Mouse (Mus musculus) heart, embryonic 12.5 days (tissue): Measurements from ENCODE around the gene Emc9. TPM values are rescaled to one million over a fixed set of nuclear protein-coding genes. Genes with fewer than 3 reads are reported as not detected.
A peak's percentile ranks its signal among the peaks of the same experiment; 100 is the strongest.

Experiments used
- ATAC-seq: fragments of 200-750 bp; cut with Nextera tagmentation; 2 replicates; pipeline ENCODE4 v1.8.0; 2017; ENCODE audit warnings: moderate TSS enrichment, moderate library complexity; ENCODE audit not compliant: insufficient number of reproducible peaks, low FRiP score
- H3K27ac ChIP-seq: fragments of 300-500 bp; sonication (generic); 2 replicates; pipeline ENCODE4 v1.5.1; 2016; ENCODE audit warnings: mild to moderate bottlenecking, moderate library complexity; ENCODE audit not compliant: poor library complexity, severe bottlenecking
- H3K27me3 ChIP-seq: fragments of 300-500 bp; sonication (generic); replicated peaks from 2 replicates; pipeline ENCODE4 v1.6.1; 2016; ENCODE audit warnings: mild to moderate bottlenecking, moderate library complexity
- H3K36me3 ChIP-seq: fragments of 300-500 bp; sonication (generic); 2 replicates; pipeline ENCODE4 v1.6.1; 2016; ENCODE audit warnings: mild to moderate bottlenecking, moderate library complexity
- H3K4me1 ChIP-seq: fragments of 300-500 bp; sonication (generic); replicated peaks from 2 replicates; pipeline ENCODE4 v1.6.1; 2016; ENCODE audit warnings: mild to moderate bottlenecking
- H3K4me2 ChIP-seq: fragments of 300-500 bp; sonication (generic); 2 replicates; pipeline ENCODE4 v1.6.1; 2016; ENCODE audit warnings: mild to moderate bottlenecking, moderate library complexity
- H3K4me3 ChIP-seq: fragments of 300-500 bp; sonication (generic); 2 replicates; pipeline ENCODE4 v1.5.1; 2016; ENCODE audit warnings: mild to moderate bottlenecking
- H3K9ac ChIP-seq: fragments of 300-500 bp; sonication (generic); 2 replicates; pipeline ENCODE4 v1.6.1; 2016; ENCODE audit warnings: mild to moderate bottlenecking, moderate library complexity
- H3K9me3 ChIP-seq: fragments of 300-500 bp; sonication (generic); replicated peaks from 2 replicates; pipeline ENCODE4 v1.6.1; 2016; ENCODE audit warnings: mild to moderate bottlenecking, moderate library complexity
- WGBS: fragments of 180-500 bp; shearing (Covaris S2); methylation state at CpG from one replicate; pipeline ENCODE4 v1.1.7; 2016; 5-methylcytosine and 5-hydroxymethylcytosine counted together
- polyA plus RNA-seq: library from polyadenylated mRNA; unstranded; fragments of >200 nt; fragmentation: Nextera tagmentation; extraction: Ambion mirVana; gene quantifications from 2 replicates; pipeline ENCODE4 v1.2.1, GENCODE M21; 2016

Emc9 gene
- polyA plus RNA-seq, 1 experiment from 2014 or later: 21.5 TPM

- no peak overlapping the region for H3K27ac ChIP-seq
- H3K36me3 ChIP-seq: peaks cover 13% of the 10 kb centered on the region
- H3K27me3 ChIP-seq: no peaks in the 10 kb centered on the region
- 50% methylated on average over 6 of the region's 6 CpGs for WGBS
- no peaks in the 10 kb centered on the region for H3K9me3 ChIP-seq
- no peak for ATAC-seq
- peaks cover 20% of the 10 kb centered on the region for H3K4me1 ChIP-seq
- no peak overlapping the region for H3K4me2 ChIP-seq
- no peak overlapping the region for H3K9ac ChIP-seq
- no peak overlapping the region for H3K4me3 ChIP-seq
These were observed 26.2 kb downstream of the Emc9 start for GRCm38 (mm10) chr14:55558740-55559448.

- Histone ChIP-seq H3K9ac (no peak overlapping the region), H3K4me1 (peaks cover 20% of the 10 kb centered on the region), H3K9me3 (no peaks in the 10 kb centered on the region), H3K27ac (no peak overlapping the region), H3K36me3 (peaks cover under 1% of the 10 kb centered on the region; the same call in 1 of the 2 replicates), H3K27me3 (no peaks in the 10 kb centered on the region), H3K4me3 (no peak overlapping the region), H3K4me2 (no peak overlapping the region)
- ATAC-seq: no peak
- WGBS: 84% methylated on average over 3 of the region's 3 CpGs
These were observed 27.5 kb downstream of the Emc9 start for GRCm38 (mm10) chr14:55557587-55557986.

GRCm38 (mm10) chr14:55557003-55557402 is 28.1 kb downstream of the Emc9 start:
- no peak overlapping the region for H3K27ac ChIP-seq
- peaks cover 17% of the 10 kb centered on the region for H3K4me1 ChIP-seq
- no peak overlapping the region for H3K9ac ChIP-seq
- WGBS: 25% methylated on average over 5 of the region's 5 CpGs
- no peak overlapping the region for H3K4me3 ChIP-seq
- no peaks in the 10 kb centered on the region for H3K9me3 ChIP-seq
- H3K27me3 ChIP-seq: no peaks in the 10 kb centered on the region
- H3K36me3 ChIP-seq: no peaks in the 10 kb centered on the region
- no peak overlapping the region for H3K4me2 ChIP-seq
- no peak for ATAC-seq

GRCm38 (mm10) chr14:55555788-55556187 is 29.3 kb downstream of the Emc9 start:
- Histone ChIP-seq H3K9me3 (no peaks in the 10 kb centered on the region), H3K27me3 (no peaks in the 10 kb centered on the region), H3K36me3 (no peaks in the 10 kb centered on the region), H3K9ac (no peak overlapping the region), H3K4me3 (no peak overlapping the region), H3K4me2 (no peak overlapping the region), H3K27ac (no peak overlapping the region), H3K4me1 (peaks cover 6% of the 10 kb centered on the region; the same call in 1 of the 2 replicates)
- WGBS: 58% methylated on average over 3 of the region's 3 CpGs
- ATAC-seq: no peak

GRCm38 (mm10) chr14:55554635-55555034 is 30.5 kb downstream of the Emc9 start:
- H3K4me1 ChIP-seq: peaks cover 6% of the 10 kb centered on the region; the same call in 1 of the 2 replicates
- no peak overlapping the region for H3K27ac ChIP-seq
- H3K9ac ChIP-seq: no peak overlapping the region
- no peaks in the 10 kb centered on the region for H3K9me3 ChIP-seq
- H3K4me2 ChIP-seq: no peak overlapping the region
- no peak for ATAC-seq
- H3K36me3 ChIP-seq: peaks cover 7% of the 10 kb centered on the region
- H3K27me3 ChIP-seq: no peaks in the 10 kb centered on the region
- H3K4me3 ChIP-seq: no peak overlapping the region

- no peaks in the 10 kb centered on the region for H3K9me3 ChIP-seq
- peaks cover 2% of the 10 kb centered on the region; the same call in 1 of the 2 replicates for H3K4me1 ChIP-seq
- H3K9ac ChIP-seq: no peak overlapping the region
- peaks cover 35% of the 10 kb centered on the region for H3K36me3 ChIP-seq
- 89% methylated on average over 8 of the region's 8 CpGs for WGBS
- H3K4me2 ChIP-seq: no peak overlapping the region
- no peak for ATAC-seq
- no peaks in the 10 kb centered on the region for H3K27me3 ChIP-seq
- no peak overlapping the region for H3K27ac ChIP-seq
- H3K4me3 ChIP-seq: no peak overlapping the region
These were observed 33.3 kb downstream of the Emc9 start for GRCm38 (mm10) chr14:55551794-55552193.

GRCm38 (mm10) chr14:55551347-55551746 is 33.8 kb downstream of the Emc9 start:
- Histone ChIP-seq H3K4me1 (no peaks in the 10 kb centered on the region), H3K9me3 (no peaks in the 10 kb centered on the region), H3K4me3 (no peak overlapping the region), H3K27me3 (no peaks in the 10 kb centered on the region), H3K27ac (no peak overlapping the region), H3K36me3 (peaks cover 38% of the 10 kb centered on the region), H3K4me2 (no peak overlapping the region), H3K9ac (no peak overlapping the region)
- no peak for ATAC-seq
- WGBS: 66% methylated on average over 5 of the region's 5 CpGs

- no peaks in the 10 kb centered on the region for H3K27me3 ChIP-seq
- no peak overlapping the region for H3K4me3 ChIP-seq
- H3K9me3 ChIP-seq: no peaks in the 10 kb centered on the region
- H3K9ac ChIP-seq: no peak overlapping the region
- ATAC-seq: no peak
- H3K36me3 ChIP-seq: peaks cover 49% of the 10 kb centered on the region
- WGBS: 84% methylated on average over 6 of the region's 6 CpGs
- H3K4me2 ChIP-seq: no peak overlapping the region
- H3K27ac ChIP-seq: no peak overlapping the region
- H3K4me1 ChIP-seq: no peaks in the 10 kb centered on the region
These were observed 34.9 kb downstream of the Emc9 start for GRCm38 (mm10) chr14:55550191-55550590.

- Histone ChIP-seq H3K9me3 (no peaks in the 10 kb centered on the region), H3K4me1 (peaks cover 17% of the 10 kb centered on the region), H3K9ac (no peak overlapping the region), H3K4me3 (no peak overlapping the region), H3K36me3 (peaks cover 68% of the 10 kb centered on the region), H3K27me3 (no peaks in the 10 kb centered on the region), H3K4me2 (no peak overlapping the region), H3K27ac (no peak overlapping the region)
- ATAC-seq: no peak
- WGBS: 83% methylated on average over 9 of the region's 9 CpGs
These were observed 40.8 kb downstream of the Emc9 start for GRCm38 (mm10) chr14:55544334-55544733.

- peaks cover 17% of the 10 kb centered on the region for H3K4me1 ChIP-seq
- H3K4me3 ChIP-seq: no peak overlapping the region
- no peak overlapping the region for H3K9ac ChIP-seq
- peaks cover 48% of the 10 kb centered on the region for H3K36me3 ChIP-seq
- H3K9me3 ChIP-seq: no peaks in the 10 kb centered on the region
- H3K4me2 ChIP-seq: no peak overlapping the region
- no peak overlapping the region for H3K27ac ChIP-seq
- 93% methylated on average over 12 of the region's 12 CpGs for WGBS
- no peak for ATAC-seq
- no peaks in the 10 kb centered on the region for H3K27me3 ChIP-seq
These were observed 42.8 kb downstream of the Emc9 start for GRCm38 (mm10) chr14:55542268-55542667.

- Histone ChIP-seq H3K4me1 (peaks cover 17% of the 10 kb centered on the region), H3K27ac (peak overlapping the region; percentile 88), H3K9me3 (no peaks in the 10 kb centered on the region), H3K36me3 (peaks cover 35% of the 10 kb centered on the region), H3K27me3 (no peaks in the 10 kb centered on the region), H3K9ac (peak overlapping the region; percentile 77), H3K4me2 (peak overlapping the region; percentile 84), H3K4me3 (peak overlapping the region; percentile 68)
- peak; percentile 63 for ATAC-seq
- WGBS: 4% methylated on average over 10 of the region's 10 CpGs
These were observed 44.2 kb downstream of the Emc9 start for GRCm38 (mm10) chr14:55540787-55541321.
